Comparison of ENCODE assay signal across 17 mouse cellular contexts in the genomic region with DNA sequence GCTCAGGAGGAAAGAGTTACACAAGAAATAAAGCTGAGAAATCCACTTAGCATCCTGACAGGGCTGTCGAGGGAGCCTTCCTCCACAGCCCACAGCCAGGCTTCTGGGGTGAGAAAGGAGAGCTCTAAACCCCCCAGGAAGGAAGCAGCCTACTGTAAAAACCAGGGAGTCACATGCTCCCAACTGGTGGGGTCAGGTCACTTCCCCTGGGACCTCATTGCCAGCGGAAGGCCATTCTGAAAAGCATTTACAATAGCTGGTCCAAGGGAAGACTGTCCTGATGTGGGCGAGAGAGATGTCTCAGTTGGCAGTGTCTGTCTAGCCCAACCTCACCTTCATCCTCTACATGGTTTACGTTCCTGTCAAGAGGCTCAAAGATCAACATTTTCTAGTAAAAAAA. TPM values are rescaled to one million over a fixed set of nuclear protein-coding genes. Genes with fewer than 3 reads are reported as not detected.
DNase-seq lines count a peak whose midpoint lies in the region; ATAC-seq and TF ChIP-seq lines count a peak whose summit lies in the region.
"Had no signal": no experiment of that assay in that cellular context is flagged by ENCODE, and none has a peak within 500 bp of the region (broad histone marks: within the 10 kb centered on the region; RNA-seq: fewer than 3 reads in every experiment).

No protein-coding gene starts in this region.

- in situ Hi-C loops in ES-E14 (cut with MboI; ENCODE audit: low sequenced_read_pairs in 2 of 2, unreplicated experiment in 2 of 2), result no loop called here

- 29% methylated on average over 4 of the region's 4 CpGs for WGBS in intestine, embryonic 16.5 days
- 38% methylated on average over 4 of the region's 4 CpGs for WGBS in liver, embryonic 12.5 days (ENCODE audit: insufficient replicate concordance)

- H3K4me3 ChIP-seq in ES-E14 (ENCODE audit: insufficient read depth in 1 of 2, low read depth in 1 of 2, low read length in 2 of 2, poor library complexity in 1 of 2, severe bottlenecking in 1 of 2), result peak overlapping the region; percentile 33 to 49
- H3K4me3 ChIP-seq in intestine, embryonic 16.5 days (ENCODE audit: low read length), result no peak overlapping the region
- no peak overlapping the region for H3K4me3 ChIP-seq in liver, embryonic 12.5 days
- H3K4me3 ChIP-seq: embryonic facial prominence, embryonic 12.5 days; megakaryocyte, embryonic 14.5 days had no signal

- H3K9ac ChIP-seq in ES-E14 (ENCODE audit: insufficient read depth, low read depth, low read length, poor library complexity, severe bottlenecking), result no peak overlapping the region
- H3K9ac ChIP-seq in intestine, embryonic 16.5 days (ENCODE audit: low read depth, low read length), result peak overlapping the region; percentile 43
- no peak overlapping the region for H3K9ac ChIP-seq in liver, embryonic 12.5 days
- H3K9ac ChIP-seq: embryonic facial prominence, embryonic 12.5 days had no signal

- no peaks in the 10 kb centered on the region for H3K9me3 ChIP-seq in ES-E14 (ENCODE audit: control insufficient read depth, insufficient read depth, low read depth, low read length)
- H3K9me3 ChIP-seq in intestine, embryonic 16.5 days (ENCODE audit: control insufficient read depth, low read length), result no peaks in the 10 kb centered on the region
- no peaks in the 10 kb centered on the region for H3K9me3 ChIP-seq in liver, embryonic 12.5 days (replicated peaks)
- H3K9me3 ChIP-seq: embryonic facial prominence, embryonic 12.5 days; megakaryocyte, embryonic 14.5 days had no signal

- H3K27me3 ChIP-seq in intestine, embryonic 16.5 days (replicated peaks; ENCODE audit: control insufficient read depth, insufficient read depth, low read length), result no peaks in the 10 kb centered on the region
- peaks cover 3% of the 10 kb centered on the region; the same call in 1 of the 2 replicates for H3K27me3 ChIP-seq in liver, embryonic 12.5 days (replicated peaks)
- H3K27me3 ChIP-seq: embryonic facial prominence, embryonic 12.5 days had no signal

- H3K36me3 ChIP-seq in ES-E14 (ENCODE audit: control insufficient read depth, insufficient read depth, low read length, poor library complexity, severe bottlenecking), result peaks cover 29% of the 10 kb centered on the region
- H3K36me3 ChIP-seq in intestine, embryonic 16.5 days (ENCODE audit: control insufficient read depth, insufficient read depth, low read length), result no peaks in the 10 kb centered on the region
- H3K36me3 ChIP-seq in liver, embryonic 12.5 days, result no peaks in the 10 kb centered on the region
- H3K36me3 ChIP-seq: embryonic facial prominence, embryonic 12.5 days had no signal

- H3K4me2 ChIP-seq in intestine, embryonic 16.5 days (ENCODE audit: low read depth, low read length), result peak overlapping the region; percentile 48
- H3K4me2 ChIP-seq in liver, embryonic 12.5 days, result peak overlapping the region; percentile 25
- H3K4me2 ChIP-seq: embryonic facial prominence, embryonic 12.5 days had no signal

- peak overlapping the region; percentile 66; the same call in 1 of the 2 replicates for H3K27ac ChIP-seq in ES-E14 (ENCODE audit: insufficient read depth, low read depth, low read length, poor library complexity, severe bottlenecking)
- peak overlapping the region; percentile 97 for H3K27ac ChIP-seq in intestine, embryonic 16.5 days (ENCODE audit: low read length)
- H3K27ac ChIP-seq in liver, embryonic 12.5 days, result peak overlapping the region; percentile 54
- H3K27ac ChIP-seq: embryonic facial prominence, embryonic 12.5 days; hindbrain, postnatal 0 days had no signal

- peaks cover 18 to 37% of the 10 kb centered on the region in 2 experiments for H3K4me1 ChIP-seq in ES-E14 (ENCODE audit: control insufficient read depth in 2 of 2, insufficient read depth in 2 of 2, low read length in 2 of 2, poor library complexity in 1 of 2)
- H3K4me1 ChIP-seq in intestine, embryonic 16.5 days (ENCODE audit: control insufficient read depth, insufficient read depth, low read length), result peaks cover 51% of the 10 kb centered on the region
- peaks cover 67% of the 10 kb centered on the region for H3K4me1 ChIP-seq in liver, embryonic 12.5 days

- DNase-seq in kidney, adult 9 months, result peak; percentile 62
- no peak for DNase-seq in kidney, adult 11 months
- DNase-seq in ES-E14 (ENCODE audit: low read depth, low spot score), result no peak
- DNase-seq in cerebellum, adult 9-10 months, result no peak
- no peak for DNase-seq in cerebellum, postnatal 36 days
- DNase-seq: cerebellum, postnatal 10 days; gastrocnemius, postnatal 14 days; left cerebral cortex, postnatal 4 days had no signal

- ATAC-seq in intestine, embryonic 16.5 days, result no peak
- no peak for ATAC-seq in liver, embryonic 12.5 days
- ATAC-seq: forebrain, embryonic 16.5 days; hindbrain, postnatal 0 days had no signal

TF ChIP-seq in ES-E14, 5 proteins besides CTCF, POLR2A, EP300 and RAD21:
- TF ChIP-seq HCFC1 (IDR thresholded peaks at IDR 0.05; ENCODE audit: borderline replicate concordance, insufficient read depth, low read length) (no peak), ZC3H11A (IDR thresholded peaks at IDR 0.05; ENCODE audit: borderline replicate concordance, low read depth, low read length) (no peak), CHD2 (IDR thresholded peaks at IDR 0.05; ENCODE audit: low read depth, low read length) (no peak), ZNF384 (IDR thresholded peaks at IDR 0.05; ENCODE audit: low read depth, low read length) (no peak), MAFK (IDR thresholded peaks at IDR 0.05; ENCODE audit: insufficient read depth, low read depth, low read length) (no peak)
TF ChIP-seq in ES-E14: peak in this region for 0.

RNA-seq across cellular contexts. Expression of a gene that starts 15.7 kb away (rescaled TPM):
- 132 and 141 TPM in 2 replicates for total RNA-seq in ES-E14 (2012; rRNA removed)
- 3.8 and 4.0 TPM in 2 replicates for polyA plus RNA-seq in intestine, embryonic 16.5 days (2015; fragmentation: Nextera tagmentation; extraction: Ambion mirVana)
- polyA plus RNA-seq in liver, embryonic 12.5 days (2016; fragmentation: Nextera tagmentation; extraction: Ambion mirVana), result 1.7 and 2.0 TPM in 2 replicates
- total RNA-seq: adrenal gland, adult 18-20 months; gastrocnemius, postnatal 14 days had no signal
- polyA plus RNA-seq: heart, embryonic 14.5 days; small intestine, adult 2 months had no signal

RNA-seq across cellular contexts. Expression of a gene that starts 33.0 kb away (rescaled TPM):
- 1.8 and 2.7 TPM in 2 replicates for total RNA-seq in ES-E14 (2012; rRNA removed)
- polyA plus RNA-seq in intestine, embryonic 16.5 days (2015; fragmentation: Nextera tagmentation; extraction: Ambion mirVana), result 0.32 TPM in 1 of 2 replicates, not detected in the other
- polyA plus RNA-seq in liver, embryonic 12.5 days (2016; fragmentation: Nextera tagmentation; extraction: Ambion mirVana), result 0.18 and 0.22 TPM in 2 replicates
- total RNA-seq: adrenal gland, adult 18-20 months; gastrocnemius, postnatal 14 days; hindbrain, postnatal 0 days; left cerebral cortex, postnatal 4 days had no signal
- polyA plus RNA-seq: forebrain, embryonic 16.5 days; hindbrain, postnatal 0 days; small intestine, adult 2 months had no signal

RNA-seq across cellular contexts. Expression of a gene that starts 43.8 kb away (rescaled TPM):
- total RNA-seq in ES-E14 (2012; rRNA removed), result 1.4 and 1.8 TPM in 2 replicates
- 1.9 and 2.5 TPM in 2 replicates for polyA plus RNA-seq in intestine, embryonic 16.5 days (2015; fragmentation: Nextera tagmentation; extraction: Ambion mirVana)
- polyA plus RNA-seq in liver, embryonic 12.5 days (2016; fragmentation: Nextera tagmentation; extraction: Ambion mirVana), result not detected in 2 replicates
- total RNA-seq: adrenal gland, adult 18-20 months; gastrocnemius, postnatal 14 days; hindbrain, postnatal 0 days; left cerebral cortex, postnatal 4 days had no signal
- polyA plus RNA-seq: embryonic facial prominence, embryonic 12.5 days; forebrain, embryonic 16.5 days; heart, embryonic 14.5 days; hindbrain, postnatal 0 days had no signal

Comparison
In these comparisons a context has a peak if more than half of its experiments do, and no peak if none do; other contexts are left out.
1. H3K4me3 ChIP-seq: peak in ES-E14 (2 of 2); none in intestine, embryonic 16.5 days (single experiment) and liver, embryonic 12.5 days (single experiment).
2. Peak in every context shown above with its lines, with median percentiles within 50 percentile points of each other: H3K27ac ChIP-seq.